Mouse (Mus musculus) embryonic facial prominence, embryonic 15.5 days (tissue): ENCODE data around the gene Foxq1. TPM values are rescaled to one million over a fixed set of nuclear protein-coding genes. Genes with fewer than 3 reads are reported as not detected.
A peak's percentile ranks its signal among the peaks of the same experiment; 100 is the strongest.

Source experiments
- ATAC-seq: fragments of 200-750 bp; cut with Nextera tagmentation; 2 replicates; pipeline ENCODE4 v1.8.0; 2017; ENCODE audit warnings: low read depth, moderate TSS enrichment; ENCODE audit not compliant: insufficient number of reproducible peaks, low FRiP score, low TSS enrichment
- H3K27ac ChIP-seq: fragments of 300-500 bp; sonication (generic); replicated peaks from 2 replicates; pipeline ENCODE4 v1.5.1; 2015; ENCODE audit warnings: mild to moderate bottlenecking, inconsistent platforms
- H3K27me3 ChIP-seq: fragments of 300-500 bp; sonication (generic); 2 replicates; pipeline ENCODE4 v1.6.1; 2015; ENCODE audit warnings: inconsistent platforms
- H3K36me3 ChIP-seq: fragments of 300-500 bp; sonication (generic); 2 replicates; pipeline ENCODE4 v1.6.1; 2015; ENCODE audit warnings: mild to moderate bottlenecking, inconsistent platforms
- H3K4me1 ChIP-seq: fragments of 300-500 bp; sonication (generic); 2 replicates; pipeline ENCODE4 v1.6.1; 2015; ENCODE audit warnings: inconsistent platforms
- H3K4me2 ChIP-seq: fragments of 300-500 bp; sonication (generic); replicated peaks from 2 replicates; pipeline ENCODE4 v1.6.1; 2015; ENCODE audit warnings: mild to moderate bottlenecking, inconsistent platforms
- H3K4me3 ChIP-seq: fragments of 300-500 bp; sonication (generic); replicated peaks from 2 replicates; pipeline ENCODE4 v1.5.1; 2015; ENCODE audit warnings: mild to moderate bottlenecking, inconsistent platforms
- H3K9ac ChIP-seq: fragments of 300-500 bp; sonication (generic); 2 replicates; pipeline ENCODE4 v1.6.1; 2015; ENCODE audit warnings: inconsistent platforms
- H3K9me3 ChIP-seq: fragments of 300-500 bp; sonication (generic); replicated peaks from 2 replicates; pipeline ENCODE4 v1.6.1; 2016; ENCODE audit warnings: inconsistent platforms
- WGBS: fragments of 180-500 bp; shearing (Covaris S2); methylation state at CpG from one replicate; pipeline ENCODE4 v1.1.7; 2015; 5-methylcytosine and 5-hydroxymethylcytosine counted together
- polyA plus RNA-seq: library from polyadenylated mRNA; unstranded; fragments of >200 nt; fragmentation: Nextera tagmentation; extraction: Ambion mirVana; gene quantifications from 2 replicates; pipeline ENCODE4 v1.2.1, GENCODE M21; 2015

The Foxq1 gene
- polyA plus RNA-seq, 1 experiment from 2014 or later, result 4.4 TPM

GRCm38 (mm10) chr13:31547610-31548009 lies 8.3 kb upstream of the Foxq1 start:
- no peak for ATAC-seq

DNA sequence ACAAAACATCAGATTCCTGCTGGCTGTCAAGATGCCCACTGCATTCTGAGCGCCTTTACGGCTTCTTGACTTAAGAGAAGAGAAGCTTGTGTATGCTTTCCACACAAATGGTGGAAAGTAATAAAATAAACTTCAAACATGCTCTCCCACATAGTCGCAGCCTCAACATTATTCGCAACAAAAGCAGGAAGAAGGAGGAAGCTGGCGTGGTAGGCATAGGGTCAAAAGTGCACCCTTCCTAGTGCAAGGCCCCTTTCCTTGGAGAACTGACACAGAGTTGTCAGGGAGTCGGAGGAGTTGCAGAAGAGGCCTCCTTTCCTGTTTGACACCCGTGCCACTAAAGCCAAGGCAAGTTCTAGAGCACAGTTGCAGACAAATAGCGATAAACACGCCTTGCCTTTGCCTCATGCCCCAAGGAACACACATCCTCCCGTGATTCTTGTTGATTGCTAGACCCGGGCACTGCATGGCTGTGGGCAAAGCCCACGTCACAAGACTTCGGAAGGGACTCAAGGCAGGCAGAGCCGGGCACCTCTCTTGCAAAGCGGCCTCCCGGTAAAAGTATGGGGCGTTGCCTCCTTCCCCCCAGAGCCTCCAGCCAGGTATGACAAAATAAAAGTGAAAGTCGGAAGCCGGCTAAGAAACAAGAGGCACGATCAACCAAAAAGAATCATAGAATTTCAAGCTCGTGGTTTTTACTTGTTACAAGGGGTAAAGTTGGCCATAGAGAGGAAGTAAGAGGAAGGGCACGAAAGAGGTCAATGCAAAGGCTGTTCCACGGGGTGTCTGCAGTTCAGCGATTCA lies 1.2 kb downstream of the Foxq1 start:
- Histone ChIP-seq H3K27me3 (peaks cover 81% of the 10 kb centered on the region), H3K4me1 (peaks cover 32% of the 10 kb centered on the region), H3K27ac (no peak overlapping the region), H3K9ac (no peak overlapping the region), H3K36me3 (no peaks in the 10 kb centered on the region), H3K9me3 (no peaks in the 10 kb centered on the region), H3K4me3 (peak overlapping the region; percentile 60), H3K4me2 (peak overlapping the region; percentile 99)
- ATAC-seq, result no peak
- 10% methylated on average over 24 of the region's 24 CpGs for WGBS

More at GRCm38 (mm10) chr13:31547610-31548009, 8.3 kb upstream of the Foxq1 start:
- no peaks in the 10 kb centered on the region for H3K27me3 ChIP-seq
- no peak overlapping the region for H3K4me2 ChIP-seq
- H3K4me1 ChIP-seq, result no peaks in the 10 kb centered on the region
- no peaks in the 10 kb centered on the region for H3K9me3 ChIP-seq
- no peak overlapping the region for H3K9ac ChIP-seq
- H3K36me3 ChIP-seq, result no peaks in the 10 kb centered on the region
- 83% methylated on average over 9 of the region's 9 CpGs for WGBS
- no peak overlapping the region for H3K4me3 ChIP-seq
- no peak overlapping the region for H3K27ac ChIP-seq

GRCm38 (mm10) chr13:31557768-31558520 lies 2.0 kb downstream of the Foxq1 start:
- no peaks in the 10 kb centered on the region for H3K9me3 ChIP-seq
- H3K9ac ChIP-seq, result peak overlapping the region; percentile 28
- no peak overlapping the region for H3K27ac ChIP-seq
- H3K4me3 ChIP-seq, result peak overlapping the region; percentile 60
- WGBS, result under 1% methylated on average over 73 of the region's 73 CpGs
- H3K4me2 ChIP-seq, result peak overlapping the region; percentile 99
- no peaks in the 10 kb centered on the region for H3K36me3 ChIP-seq
- H3K4me1 ChIP-seq, result peaks cover 32% of the 10 kb centered on the region
- H3K27me3 ChIP-seq, result peaks cover 89% of the 10 kb centered on the region
- ATAC-seq, result peak; percentile 52; the same call in 1 of the 2 replicates

GRCm38 (mm10) chr13:31558521-31559418 lies 2.8 kb downstream of the Foxq1 start, which contains the start of gene A530084C06Rik:
Gene A530084C06Rik (minus strand): TSS chr13:31559333.
- Histone ChIP-seq H3K36me3 (no peaks in the 10 kb centered on the region), H3K4me1 (peaks cover 32% of the 10 kb centered on the region), H3K27ac (no peak within 1 kb of the TSS), H3K4me2 (peak within 1 kb of the TSS; percentile 99), H3K9me3 (no peaks in the 10 kb centered on the region), H3K9ac (peak within 1 kb of the TSS; percentile 28), H3K4me3 (peak within 1 kb of the TSS; percentile 60), H3K27me3 (peaks cover 94% of the 10 kb centered on the region)
- WGBS, result under 1% methylated on average over 87 of the region's 88 CpGs
- peak; percentile 51 for ATAC-seq

- peaks cover 32% of the 10 kb centered on the region for H3K4me1 ChIP-seq
- peak overlapping the region; percentile 99 for H3K4me2 ChIP-seq
- 1% methylated on average over 84 of the region's 92 CpGs for WGBS
- H3K36me3 ChIP-seq, result no peaks in the 10 kb centered on the region
- peak; percentile 56; the same call in 1 of the 2 replicates for ATAC-seq
- H3K4me3 ChIP-seq, result peak overlapping the region; percentile 60
- H3K9ac ChIP-seq, result peak overlapping the region; percentile 28; the same call in 1 of the 2 replicates
- H3K27me3 ChIP-seq, result peaks cover 88% of the 10 kb centered on the region
- H3K9me3 ChIP-seq, result no peaks in the 10 kb centered on the region
- no peak overlapping the region for H3K27ac ChIP-seq
These were observed 3.6 kb downstream of the Foxq1 start for GRCm38 (mm10) chr13:31559419-31560144.

DNA sequence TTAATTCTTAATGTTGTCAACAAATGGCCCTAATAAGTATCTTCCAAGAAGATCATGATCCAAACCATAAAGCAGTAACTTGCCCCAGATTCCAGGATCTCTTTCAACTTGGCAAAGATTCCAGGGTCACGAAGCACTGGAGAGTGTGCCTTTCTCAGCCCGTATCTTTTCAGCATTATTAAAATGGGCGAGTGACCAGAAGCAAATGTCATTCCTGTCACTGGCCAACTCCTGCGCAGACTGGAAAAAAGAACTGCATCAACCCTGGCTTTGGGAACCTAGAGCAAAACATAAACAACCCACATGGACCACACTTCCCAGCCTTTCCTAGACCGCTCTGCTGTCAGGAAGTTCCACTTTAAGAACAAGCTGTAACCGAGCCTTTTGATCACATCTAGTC lies 8.5 kb downstream of the Foxq1 start:
- WGBS, result 45% methylated on average over 6 of the region's 6 CpGs
- H3K4me3 ChIP-seq, result no peak overlapping the region
- H3K9ac ChIP-seq, result no peak overlapping the region
- no peaks in the 10 kb centered on the region for H3K36me3 ChIP-seq
- no peak overlapping the region for H3K4me2 ChIP-seq
- peaks cover 52% of the 10 kb centered on the region for H3K27me3 ChIP-seq
- H3K4me1 ChIP-seq, result peaks cover 7% of the 10 kb centered on the region
- no peak overlapping the region for H3K27ac ChIP-seq
- ATAC-seq, result no peak
- H3K9me3 ChIP-seq, result no peaks in the 10 kb centered on the region

DNA sequence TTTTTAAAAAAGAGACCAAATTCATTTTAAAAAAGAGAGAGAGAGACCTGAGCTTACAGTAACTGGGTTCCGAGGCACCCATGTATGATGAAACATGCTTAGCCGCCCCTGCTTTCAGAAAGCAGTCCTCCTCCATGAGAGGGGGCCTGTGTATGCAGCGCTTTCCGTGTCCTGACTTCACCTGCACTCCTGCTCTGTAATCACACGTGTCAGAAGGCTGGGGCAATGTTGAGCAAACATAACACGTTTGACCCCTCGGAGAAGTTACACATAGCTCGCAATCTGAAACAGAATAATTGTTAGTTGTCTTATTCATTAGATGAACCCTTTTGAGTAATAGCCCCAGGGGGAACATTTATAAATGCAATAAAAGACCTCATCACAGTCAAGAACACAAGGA lies 11.2 kb downstream of the Foxq1 start:
- H3K4me2 ChIP-seq, result no peak overlapping the region
- no peak for ATAC-seq
- H3K9ac ChIP-seq, result no peak overlapping the region
- 63% methylated on average over 8 of the region's 8 CpGs for WGBS
- no peak overlapping the region for H3K27ac ChIP-seq
- no peaks in the 10 kb centered on the region for H3K36me3 ChIP-seq
- no peak overlapping the region for H3K4me3 ChIP-seq
- H3K4me1 ChIP-seq, result no peaks in the 10 kb centered on the region
- no peaks in the 10 kb centered on the region for H3K9me3 ChIP-seq
- peaks cover 25% of the 10 kb centered on the region for H3K27me3 ChIP-seq

GRCm38 (mm10) chr13:31567617-31568294 lies 11.8 kb downstream of the Foxq1 start:
- Histone ChIP-seq H3K9me3 (no peaks in the 10 kb centered on the region), H3K27ac (no peak overlapping the region), H3K4me1 (no peaks in the 10 kb centered on the region), H3K27me3 (peaks cover 19% of the 10 kb centered on the region), H3K9ac (no peak overlapping the region), H3K4me2 (no peak overlapping the region), H3K36me3 (no peaks in the 10 kb centered on the region), H3K4me3 (no peak overlapping the region)
- 80% methylated on average over 6 of the region's 6 CpGs for WGBS
- no peak for ATAC-seq

- no peaks in the 10 kb centered on the region for H3K27me3 ChIP-seq
- no peak overlapping the region for H3K4me3 ChIP-seq
- 75% methylated on average over 10 of the region's 10 CpGs for WGBS
- no peak overlapping the region for H3K27ac ChIP-seq
- no peak for ATAC-seq
- no peak overlapping the region for H3K9ac ChIP-seq
- no peaks in the 10 kb centered on the region for H3K36me3 ChIP-seq
- H3K4me1 ChIP-seq, result peaks cover 4% of the 10 kb centered on the region; the same call in 1 of the 2 replicates
- no peak overlapping the region for H3K4me2 ChIP-seq
- no peaks in the 10 kb centered on the region for H3K9me3 ChIP-seq
These were observed 17.0 kb downstream of the Foxq1 start for GRCm38 (mm10) chr13:31572806-31573508.
